Mouse (Mus musculus) E14TG2a.4 (cell line): Measurements from ENCODE around the gene Lims1.

Experiments used
- CTCF ChIP-seq: conservative IDR thresholded peaks from 2 replicates; pipeline ENCODE4 v1.5.1; 2014; ENCODE audit warnings: low read length
- POU5F1 ChIP-seq: IDR thresholded peaks from 2 replicates; pipeline ENCODE4 v1.6.1; 2014; ENCODE audit warnings: low read length, borderline replicate concordance

GRCm38 (mm10) chr10:58351670-58352069 lies 28.4 kb downstream of the Lims1 start:
- no peak for TF ChIP-seq CTCF
- no peak for TF ChIP-seq POU5F1
